Mouse (Mus musculus) C2C12 (cell line): ENCODE results near the gene Cabp7. TPM values are rescaled to one million over a fixed set of nuclear protein-coding genes. Genes with fewer than 3 reads are reported as not detected.

Experiments
- H3K27me3 ChIP-seq: one replicate; pipeline ENCODE4 v1.6.1; 2011; ENCODE audit not compliant: control insufficient read depth, insufficient read depth, insufficient read length
- H3K36me3 ChIP-seq: one replicate; pipeline ENCODE4 v1.6.1; 2011; ENCODE audit not compliant: control insufficient read depth, insufficient read depth
- H3K4me3 ChIP-seq: one replicate; pipeline ENCODE4 v1.5.1; 2011; ENCODE audit warnings: mild to moderate bottlenecking, control low read depth; ENCODE audit not compliant: poor library complexity, insufficient read depth, severe bottlenecking
- H3K79me2 ChIP-seq: one replicate; pipeline ENCODE4 v1.6.1; 2011; ENCODE audit not compliant: control insufficient read depth, insufficient read depth
- H3K79me3 ChIP-seq: one replicate; pipeline ENCODE4 v1.6.1; 2011; ENCODE audit warnings: low read depth, control low read depth
- H3ac ChIP-seq: one replicate; pipeline ENCODE3; 2011; ENCODE audit warnings: low read depth; ENCODE audit not compliant: control insufficient read depth, insufficient read length
- CEBPB ChIP-seq: IDR thresholded peaks from one replicate; pipeline ENCODE4 v1.6.1; 2011; ENCODE audit warnings: low read depth, mild to moderate bottlenecking, control low read depth, moderate library complexity
- CTCF ChIP-seq: IDR thresholded peaks from one replicate; pipeline ENCODE4 v1.5.1; 2011; ENCODE audit not compliant: control insufficient read depth, insufficient read depth, insufficient read length
- FOSL1 ChIP-seq: IDR thresholded peaks from one replicate; pipeline ENCODE4 v1.8.0; 2011; ENCODE audit warnings: mild to moderate bottlenecking, low read length; ENCODE audit not compliant: poor library complexity, insufficient read depth, severe bottlenecking
- MAX ChIP-seq: IDR thresholded peaks from one replicate; pipeline ENCODE4 v1.6.1; 2011; ENCODE audit warnings: mild to moderate bottlenecking, control low read depth
- MYOD1 ChIP-seq: IDR thresholded peaks from one replicate; pipeline ENCODE4 v1.6.1; 2011; ENCODE audit warnings: low read depth; ENCODE audit not compliant: control insufficient read depth, insufficient read length
- MYOG ChIP-seq: IDR thresholded peaks from one replicate; pipeline ENCODE4 v1.6.1; 2011; ENCODE audit not compliant: control insufficient read depth, insufficient read length; ENCODE audit errors: extremely low read depth
- USF1 ChIP-seq: IDR thresholded peaks from one replicate; pipeline ENCODE4 v1.6.1; 2011; ENCODE audit warnings: low read depth, mild to moderate bottlenecking, control low read depth, moderate library complexity
- long read RNA-seq, 2 experiments: library from polyadenylated mRNA; unstranded; transcript quantifications; one replicate each; pipeline ENCODE4 v2.0.0; 2019 to 2020
- polyA plus RNA-seq: library from polyadenylated mRNA; unstranded; fragments of >200 nt; fragmentation: generic; extraction: Trizol; gene quantifications from one replicate; pipeline ENCODE4 v1.2.1, GENCODE M21; 2012; ENCODE audit warnings: missing spikeins

Cabp7 gene
- 0.06 TPM for polyA plus RNA-seq
- long read RNA-seq, experiment 1 = 0 reads
- long read RNA-seq, experiment 2 = 0 reads

GRCm38 (mm10) chr11:4746733-4747132 lies at the start of gene Cabp7:
Cabp7 (minus strand) TSS chr11:4746778.
- H3ac ChIP-seq = no peak within 1 kb of the TSS
- no peaks in the 10 kb centered on the region for H3K79me3 ChIP-seq
- no peaks in the 10 kb centered on the region for H3K79me2 ChIP-seq
- no peaks in the 10 kb centered on the region for H3K36me3 ChIP-seq
- peaks cover 79% of the 10 kb centered on the region for H3K27me3 ChIP-seq
- no peak within 1 kb of the TSS for H3K4me3 ChIP-seq
- TF ChIP-seq CTCF (no peak), MYOG (no peak), FOSL1 (no peak), USF1 (no peak)

- H3K79me3 ChIP-seq = no peaks in the 10 kb centered on the region
- H3K79me2 ChIP-seq = no peaks in the 10 kb centered on the region
- H3ac ChIP-seq = no peak overlapping the region
- no peaks in the 10 kb centered on the region for H3K27me3 ChIP-seq
- H3K36me3 ChIP-seq = peaks cover 36% of the 10 kb centered on the region
- no peak overlapping the region for H3K4me3 ChIP-seq
- TF ChIP-seq MAX (no peak), CEBPB (no peak), FOSL1 (no peak), MYOD1 (no peak), USF1 (no peak), MYOG (no peak), CTCF (no peak)
Measured at GRCm38 (mm10) chr11:4793006-4793405, 46.4 kb upstream of the Cabp7 start.

GRCm38 (mm10) chr11:4791549-4791948 lies 45.0 kb upstream of the Cabp7 start:
- peaks cover 42% of the 10 kb centered on the region for H3K36me3 ChIP-seq

GRCm38 (mm10) chr11:4789691-4790090 lies 43.1 kb upstream of the Cabp7 start:
- peaks cover 52% of the 10 kb centered on the region for H3K36me3 ChIP-seq
- no peak overlapping the region for H3K4me3 ChIP-seq
- no peaks in the 10 kb centered on the region for H3K79me3 ChIP-seq
- no peak overlapping the region for H3ac ChIP-seq
- TF ChIP-seq MAX = no peak
- H3K79me2 ChIP-seq = no peaks in the 10 kb centered on the region
- H3K27me3 ChIP-seq = no peaks in the 10 kb centered on the region

More at GRCm38 (mm10) chr11:4791549-4791948, 45.0 kb upstream of the Cabp7 start:
- Histone ChIP-seq H3ac (no peak overlapping the region), H3K27me3 (no peaks in the 10 kb centered on the region), H3K4me3 (no peak overlapping the region), H3K79me2 (no peaks in the 10 kb centered on the region), H3K79me3 (no peaks in the 10 kb centered on the region)
- no peak for TF ChIP-seq MAX
- TF ChIP-seq USF1 = no peak
- no peak for TF ChIP-seq FOSL1
- no peak for TF ChIP-seq MYOD1
- TF ChIP-seq MYOG = no peak
- TF ChIP-seq CEBPB = no peak
- TF ChIP-seq CTCF = no peak

GRCm38 (mm10) chr11:4784629-4785142 lies 38.1 kb upstream of the Cabp7 start:
- Histone ChIP-seq H3K79me2 (no peaks in the 10 kb centered on the region), H3K79me3 (no peaks in the 10 kb centered on the region), H3ac (no peak overlapping the region), H3K27me3 (no peaks in the 10 kb centered on the region), H3K4me3 (no peak overlapping the region), H3K36me3 (peaks cover 49% of the 10 kb centered on the region)
- TF ChIP-seq CEBPB (no peak), CTCF (no peak), MAX (no peak), FOSL1 (no peak), USF1 (no peak), MYOG (no peak), MYOD1 (no peak)

GRCm38 (mm10) chr11:4783116-4783515 lies 36.5 kb upstream of the Cabp7 start:
- no peak for TF ChIP-seq MYOD1
- TF ChIP-seq MYOG = no peak
- no peak for TF ChIP-seq CEBPB
- H3ac ChIP-seq = no peak overlapping the region
- no peaks in the 10 kb centered on the region for H3K79me3 ChIP-seq
- no peak overlapping the region for H3K4me3 ChIP-seq
- H3K79me2 ChIP-seq = no peaks in the 10 kb centered on the region
- H3K27me3 ChIP-seq = no peaks in the 10 kb centered on the region
- H3K36me3 ChIP-seq = peaks cover 53% of the 10 kb centered on the region
